Mouse (Mus musculus): Measurements from ENCODE around the gene Tbc1d10c. TPM values are rescaled to one million over a fixed set of nuclear protein-coding genes. Genes with fewer than 3 reads are reported as not detected.

Gene Tbc1d10c
- polyA plus RNA-seq, 1 experiment from 2014 or later = 0.58 TPM

- H3K9ac ChIP-seq (ENCODE audit: low read depth, low read length) = no peak overlapping the region
- WGBS = 71% methylated on average over 4 of the region's 4 CpGs
- H3K9me3 ChIP-seq (replicated peaks; ENCODE audit: control insufficient read depth, low read length, poor library complexity, severe bottlenecking) = no peaks in the 10 kb centered on the region
- peaks cover 11% of the 10 kb centered on the region for H3K4me1 ChIP-seq (ENCODE audit: control insufficient read depth, insufficient read depth, low read length)
- ATAC-seq = no peak
- no peak overlapping the region for H3K27ac ChIP-seq (ENCODE audit: low read length)
- H3K4me3 ChIP-seq (ENCODE audit: low read depth, low read length) = no peak overlapping the region
- H3K36me3 ChIP-seq (ENCODE audit: control insufficient read depth, insufficient read depth, low read length) = no peaks in the 10 kb centered on the region
- peaks cover 5% of the 10 kb centered on the region; the same call in 1 of the 2 replicates for H3K27me3 ChIP-seq (ENCODE audit: control insufficient read depth, insufficient read depth, low read depth, low read length)
- no peak overlapping the region for H3K4me2 ChIP-seq (ENCODE audit: low read length)
Measured at GRCm38 (mm10) chr19:4228891-4229290, 37.8 kb upstream of the Tbc1d10c start.

GRCm38 (mm10) chr19:4227894-4228678 is 37.0 kb upstream of the Tbc1d10c start:
- no peaks in the 10 kb centered on the region for H3K36me3 ChIP-seq (ENCODE audit: control insufficient read depth, insufficient read depth, low read length)
- ATAC-seq = no peak
- WGBS = 15% methylated on average over 8 of the region's 8 CpGs

GRCm38 (mm10) chr19:4227446-4227845 is 36.4 kb upstream of the Tbc1d10c start:
- Histone ChIP-seq H3K4me3 (ENCODE audit: low read depth, low read length) (no peak overlapping the region), H3K27ac (ENCODE audit: low read length) (no peak overlapping the region), H3K4me1 (ENCODE audit: control insufficient read depth, insufficient read depth, low read length) (peaks cover 9% of the 10 kb centered on the region), H3K36me3 (ENCODE audit: control insufficient read depth, insufficient read depth, low read length) (no peaks in the 10 kb centered on the region), H3K4me2 (ENCODE audit: low read length) (no peak overlapping the region), H3K9me3 (replicated peaks; ENCODE audit: control insufficient read depth, low read length, poor library complexity, severe bottlenecking) (no peaks in the 10 kb centered on the region), H3K9ac (ENCODE audit: low read depth, low read length) (no peak overlapping the region), H3K27me3 (ENCODE audit: control insufficient read depth, insufficient read depth, low read depth, low read length) (peaks cover 5% of the 10 kb centered on the region; the same call in 1 of the 2 replicates)
- no peak for ATAC-seq
- WGBS = 61% methylated on average over 5 of the region's 5 CpGs

More at GRCm38 (mm10) chr19:4227894-4228678, 37.0 kb upstream of the Tbc1d10c start:
- Histone ChIP-seq H3K27me3 (ENCODE audit: control insufficient read depth, insufficient read depth, low read depth, low read length) (peaks cover 5% of the 10 kb centered on the region; the same call in 1 of the 2 replicates), H3K4me2 (ENCODE audit: low read length) (no peak overlapping the region), H3K9ac (ENCODE audit: low read depth, low read length) (no peak overlapping the region), H3K4me3 (ENCODE audit: low read depth, low read length) (no peak overlapping the region), H3K4me1 (ENCODE audit: control insufficient read depth, insufficient read depth, low read length) (peaks cover 11% of the 10 kb centered on the region), H3K9me3 (replicated peaks; ENCODE audit: control insufficient read depth, low read length, poor library complexity, severe bottlenecking) (no peaks in the 10 kb centered on the region), H3K27ac (ENCODE audit: low read length) (no peak overlapping the region)

DNA sequence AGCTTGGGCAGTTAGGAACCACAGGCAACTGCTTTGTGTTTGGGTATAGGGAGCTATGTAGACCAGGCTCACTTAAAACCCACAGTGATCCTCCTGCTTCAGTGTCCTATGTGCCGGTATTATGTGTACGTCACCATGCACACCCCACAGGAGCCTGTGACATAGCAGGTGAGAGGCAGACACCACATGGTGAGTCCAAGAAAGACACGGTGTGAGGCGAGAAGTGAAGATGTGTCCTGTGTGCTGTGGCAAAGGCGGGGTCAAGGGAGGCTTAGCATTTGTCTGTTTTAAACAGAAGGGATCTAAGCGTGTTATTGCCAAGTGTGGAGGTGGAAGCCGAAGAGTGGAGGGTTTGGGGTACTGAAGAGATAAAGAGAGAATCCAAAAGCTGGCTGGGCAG is 35.7 kb upstream of the Tbc1d10c start:
- no peaks in the 10 kb centered on the region for H3K36me3 ChIP-seq (ENCODE audit: control insufficient read depth, insufficient read depth, low read length)
- no peak overlapping the region for H3K9ac ChIP-seq (ENCODE audit: low read depth, low read length)
- no peaks in the 10 kb centered on the region for H3K9me3 ChIP-seq (replicated peaks; ENCODE audit: control insufficient read depth, low read length, poor library complexity, severe bottlenecking)
- H3K4me2 ChIP-seq (ENCODE audit: low read length) = no peak overlapping the region
- peaks cover 4% of the 10 kb centered on the region for H3K4me1 ChIP-seq (ENCODE audit: control insufficient read depth, insufficient read depth, low read length)
- H3K27me3 ChIP-seq (ENCODE audit: control insufficient read depth, insufficient read depth, low read depth, low read length) = peaks cover 5% of the 10 kb centered on the region; the same call in 1 of the 2 replicates
- no peak for ATAC-seq
- no peak overlapping the region for H3K27ac ChIP-seq (ENCODE audit: low read length)
- WGBS = 89% methylated on average over 7 of the region's 7 CpGs
- no peak overlapping the region for H3K4me3 ChIP-seq (ENCODE audit: low read depth, low read length)

- no peak overlapping the region for H3K4me3 ChIP-seq (ENCODE audit: low read depth, low read length)
- H3K4me2 ChIP-seq (ENCODE audit: low read length) = no peak overlapping the region
- H3K9me3 ChIP-seq (replicated peaks; ENCODE audit: control insufficient read depth, low read length, poor library complexity, severe bottlenecking) = no peaks in the 10 kb centered on the region
- no peak overlapping the region for H3K27ac ChIP-seq (ENCODE audit: low read length)
- no peak for ATAC-seq
- no peak overlapping the region for H3K9ac ChIP-seq (ENCODE audit: low read depth, low read length)
- no peaks in the 10 kb centered on the region for H3K27me3 ChIP-seq (ENCODE audit: control insufficient read depth, insufficient read depth, low read depth, low read length)
- no peaks in the 10 kb centered on the region for H3K4me1 ChIP-seq (ENCODE audit: control insufficient read depth, insufficient read depth, low read length)
- H3K36me3 ChIP-seq (ENCODE audit: control insufficient read depth, insufficient read depth, low read length) = no peaks in the 10 kb centered on the region
- 84% methylated on average over 11 of the region's 11 CpGs for WGBS
Measured at GRCm38 (mm10) chr19:4222165-4222564, 31.1 kb upstream of the Tbc1d10c start.

DNA sequence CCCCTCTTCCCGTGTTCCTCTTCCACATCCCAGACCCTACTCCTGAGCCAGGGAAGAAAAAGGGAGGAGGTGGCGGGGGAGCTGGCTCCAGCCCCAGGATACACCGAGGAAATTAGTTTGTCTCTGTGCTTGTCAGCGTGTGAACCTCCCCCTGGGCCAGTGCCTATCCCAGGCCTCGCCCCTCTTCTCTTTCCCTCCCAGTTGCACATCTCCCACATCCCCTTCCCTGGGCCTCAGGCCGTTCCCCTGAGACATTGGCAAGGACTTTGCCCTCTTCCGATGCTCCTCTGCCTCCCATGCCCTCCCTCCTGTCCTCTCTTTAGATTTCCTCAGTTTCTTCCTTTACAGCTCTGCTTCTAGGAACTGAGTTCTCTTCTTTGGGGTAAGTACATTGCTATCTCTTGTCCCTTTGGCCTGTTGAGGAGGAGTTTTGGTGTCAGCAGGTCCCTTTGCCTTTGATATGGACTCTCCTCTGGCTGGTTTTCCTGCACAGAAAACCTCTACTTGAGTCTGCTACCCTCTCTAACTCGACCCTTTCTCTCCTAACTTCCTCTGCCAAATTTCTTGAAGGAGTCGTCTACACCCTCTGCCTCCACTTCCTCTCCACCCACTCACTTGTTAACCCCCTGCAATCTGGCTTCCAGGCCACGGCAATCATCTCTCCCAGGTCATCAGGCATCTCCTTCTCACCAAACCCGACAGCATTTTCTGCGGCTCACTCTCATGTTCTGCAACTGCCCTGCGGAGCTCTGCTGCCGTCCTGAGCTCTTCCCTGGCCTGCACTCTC is 30.1 kb upstream of the Tbc1d10c start:
- 46% methylated on average over 14 of the region's 14 CpGs for WGBS
- Histone ChIP-seq H3K9me3 (replicated peaks; ENCODE audit: control insufficient read depth, low read length, poor library complexity, severe bottlenecking) (no peaks in the 10 kb centered on the region), H3K36me3 (ENCODE audit: control insufficient read depth, insufficient read depth, low read length) (no peaks in the 10 kb centered on the region), H3K27ac (ENCODE audit: low read length) (no peak overlapping the region), H3K4me3 (ENCODE audit: low read depth, low read length) (no peak overlapping the region), H3K4me2 (ENCODE audit: low read length) (no peak overlapping the region), H3K4me1 (ENCODE audit: control insufficient read depth, insufficient read depth, low read length) (no peaks in the 10 kb centered on the region), H3K9ac (ENCODE audit: low read depth, low read length) (no peak overlapping the region), H3K27me3 (ENCODE audit: control insufficient read depth, insufficient read depth, low read depth, low read length) (peaks cover 9% of the 10 kb centered on the region)
- no peak for ATAC-seq

DNA sequence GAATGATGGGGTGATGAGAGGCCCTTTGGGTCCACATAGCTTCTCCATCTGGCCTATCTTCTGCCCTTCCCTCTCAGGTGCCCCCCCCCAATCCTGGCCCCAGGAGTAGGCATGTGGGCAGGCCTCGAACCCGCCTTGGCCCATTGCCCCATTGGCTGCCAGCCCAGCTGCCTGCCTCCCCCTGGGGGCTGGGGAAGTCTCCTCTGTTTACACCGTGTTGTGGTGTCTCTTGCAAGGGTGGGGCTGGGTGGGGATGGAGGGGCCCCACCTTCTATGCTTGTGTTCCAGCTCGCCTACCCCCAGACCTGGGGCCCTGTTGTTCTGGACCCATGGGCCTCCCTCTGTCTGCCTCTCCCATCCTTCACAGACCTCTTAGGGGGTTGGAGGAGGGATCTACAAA is 29.3 kb upstream of the Tbc1d10c start:
- no peaks in the 10 kb centered on the region for H3K36me3 ChIP-seq (ENCODE audit: control insufficient read depth, insufficient read depth, low read length)
- peaks cover 12% of the 10 kb centered on the region for H3K27me3 ChIP-seq (ENCODE audit: control insufficient read depth, insufficient read depth, low read depth, low read length)
- ATAC-seq = no peak
- no peak overlapping the region for H3K4me2 ChIP-seq (ENCODE audit: low read length)
- H3K9ac ChIP-seq (ENCODE audit: low read depth, low read length) = no peak overlapping the region
- WGBS = 60% methylated on average over 4 of the region's 4 CpGs
- no peak overlapping the region for H3K27ac ChIP-seq (ENCODE audit: low read length)
- no peak overlapping the region for H3K4me3 ChIP-seq (ENCODE audit: low read depth, low read length)
- peaks cover 1% of the 10 kb centered on the region for H3K4me1 ChIP-seq (ENCODE audit: control insufficient read depth, insufficient read depth, low read length)
- no peaks in the 10 kb centered on the region for H3K9me3 ChIP-seq (replicated peaks; ENCODE audit: control insufficient read depth, low read length, poor library complexity, severe bottlenecking)

- no peak overlapping the region for H3K27ac ChIP-seq (ENCODE audit: low read length)
- H3K4me3 ChIP-seq (ENCODE audit: low read depth, low read length) = no peak overlapping the region
- H3K27me3 ChIP-seq (ENCODE audit: control insufficient read depth, insufficient read depth, low read depth, low read length) = peaks cover 12% of the 10 kb centered on the region
- no peaks in the 10 kb centered on the region for H3K36me3 ChIP-seq (ENCODE audit: control insufficient read depth, insufficient read depth, low read length)
- peaks cover 6% of the 10 kb centered on the region for H3K4me1 ChIP-seq (ENCODE audit: control insufficient read depth, insufficient read depth, low read length)
- H3K9ac ChIP-seq (ENCODE audit: low read depth, low read length) = no peak overlapping the region
- no peaks in the 10 kb centered on the region for H3K9me3 ChIP-seq (replicated peaks; ENCODE audit: control insufficient read depth, low read length, poor library complexity, severe bottlenecking)
- WGBS = 82% methylated on average over 6 of the region's 6 CpGs
- ATAC-seq = no peak
- no peak overlapping the region for H3K4me2 ChIP-seq (ENCODE audit: low read length)
Measured at GRCm38 (mm10) chr19:4219943-4220342, 28.9 kb upstream of the Tbc1d10c start.

DNA sequence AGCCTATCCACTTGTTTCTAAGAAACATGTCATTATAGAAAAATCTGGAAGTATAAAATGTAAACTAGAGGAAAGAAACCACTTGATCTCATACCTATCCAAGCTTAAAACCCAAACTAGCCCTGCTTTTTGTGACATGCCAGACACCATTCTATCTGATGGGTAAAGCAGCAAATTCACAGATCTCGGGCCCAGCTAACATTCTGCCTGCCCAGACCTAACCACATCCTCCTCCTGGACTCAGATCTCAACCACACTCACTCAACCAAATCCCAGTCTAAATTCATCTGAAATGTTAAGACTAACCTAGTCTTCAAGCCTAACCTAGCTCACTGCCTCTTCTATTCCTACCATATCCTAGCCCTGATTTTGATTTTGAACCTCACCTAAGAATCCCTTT is 27.7 kb upstream of the Tbc1d10c start:
- peaks cover 15% of the 10 kb centered on the region for H3K27me3 ChIP-seq (ENCODE audit: control insufficient read depth, insufficient read depth, low read depth, low read length)
- no peak for ATAC-seq
- no peak overlapping the region for H3K9ac ChIP-seq (ENCODE audit: low read depth, low read length)

More for the DNA sequence above, 27.7 kb upstream of the Tbc1d10c start:
- no peak overlapping the region for H3K4me3 ChIP-seq (ENCODE audit: low read depth, low read length)
- no peak overlapping the region for H3K27ac ChIP-seq (ENCODE audit: low read length)
- peaks cover 16% of the 10 kb centered on the region for H3K4me1 ChIP-seq (ENCODE audit: control insufficient read depth, insufficient read depth, low read length)
- no peaks in the 10 kb centered on the region for H3K36me3 ChIP-seq (ENCODE audit: control insufficient read depth, insufficient read depth, low read length)
- no peaks in the 10 kb centered on the region for H3K9me3 ChIP-seq (replicated peaks; ENCODE audit: control insufficient read depth, low read length, poor library complexity, severe bottlenecking)
- H3K4me2 ChIP-seq (ENCODE audit: low read length) = no peak overlapping the region
- WGBS = 87% methylated on average over 1 of the region's 1 CpGs

Measured in midbrain, embryonic 16.5 days (tissue).